Mouse (Mus musculus) embryonic facial prominence, embryonic 10.5 days (tissue): ENCODE results near the gene Ewsr1. TPM values are rescaled to one million over a fixed set of nuclear protein-coding genes. Genes with fewer than 3 reads are reported as not detected.

Experiments
- DNase-seq: peaks from one replicate; pipeline ENCODE4 v3.0.0-alpha.2; 2017; ENCODE audit warnings: low spot score
- H3K27ac ChIP-seq: fragments of 300-500 bp; sonication (generic); replicated peaks from 2 replicates; pipeline ENCODE4 v1.5.1; 2016; ENCODE audit warnings: mild to moderate bottlenecking
- H3K27me3 ChIP-seq: fragments of 300-500 bp; sonication (generic); replicated peaks from 2 replicates; pipeline ENCODE4 v1.6.1; 2016; ENCODE audit warnings: low read depth, mild to moderate bottlenecking; ENCODE audit not compliant: poor library complexity, severe bottlenecking
- H3K36me3 ChIP-seq: fragments of 300-500 bp; sonication (generic); replicated peaks from 2 replicates; pipeline ENCODE4 v1.6.1; 2016; ENCODE audit warnings: mild to moderate bottlenecking, moderate library complexity
- H3K4me1 ChIP-seq: fragments of 300-500 bp; sonication (generic); 2 replicates; pipeline ENCODE4 v1.6.1; 2016
- H3K4me3 ChIP-seq: fragments of 300-500 bp; sonication (generic); 2 replicates; pipeline ENCODE4 v1.5.1; 2016; ENCODE audit warnings: mild to moderate bottlenecking, moderate library complexity
- H3K9me3 ChIP-seq: fragments of 300-500 bp; sonication (generic); 2 replicates; pipeline ENCODE4 v1.6.1; 2016; ENCODE audit warnings: mild to moderate bottlenecking
- WGBS: fragments of 180-500 bp; shearing (Covaris S2); methylation state at CpG from one replicate; pipeline ENCODE4 v1.1.7; 2016; 5-methylcytosine and 5-hydroxymethylcytosine counted together
- polyA plus RNA-seq: library from polyadenylated mRNA; unstranded; fragments of >200 nt; fragmentation: Nextera tagmentation; extraction: Ambion mirVana; gene quantifications from 2 replicates; pipeline ENCODE4 v1.2.1, GENCODE M21; 2016

The Ewsr1 gene
- polyA plus RNA-seq, 1 experiment from 2014 or later: 969 TPM

GRCm38 (mm10) chr11:5054151-5054550, 44.9 kb downstream of the Ewsr1 start:
- Histone ChIP-seq H3K9me3 (no peaks in the 10 kb centered on the region), H3K27me3 (peaks cover 52% of the 10 kb centered on the region), H3K4me1 (peaks cover 45% of the 10 kb centered on the region), H3K36me3 (no peaks in the 10 kb centered on the region), H3K27ac (no peak overlapping the region), H3K4me3 (no peak overlapping the region)
- WGBS: 90% methylated on average over 14 of the region's 14 CpGs
- no peak for DNase-seq

DNA sequence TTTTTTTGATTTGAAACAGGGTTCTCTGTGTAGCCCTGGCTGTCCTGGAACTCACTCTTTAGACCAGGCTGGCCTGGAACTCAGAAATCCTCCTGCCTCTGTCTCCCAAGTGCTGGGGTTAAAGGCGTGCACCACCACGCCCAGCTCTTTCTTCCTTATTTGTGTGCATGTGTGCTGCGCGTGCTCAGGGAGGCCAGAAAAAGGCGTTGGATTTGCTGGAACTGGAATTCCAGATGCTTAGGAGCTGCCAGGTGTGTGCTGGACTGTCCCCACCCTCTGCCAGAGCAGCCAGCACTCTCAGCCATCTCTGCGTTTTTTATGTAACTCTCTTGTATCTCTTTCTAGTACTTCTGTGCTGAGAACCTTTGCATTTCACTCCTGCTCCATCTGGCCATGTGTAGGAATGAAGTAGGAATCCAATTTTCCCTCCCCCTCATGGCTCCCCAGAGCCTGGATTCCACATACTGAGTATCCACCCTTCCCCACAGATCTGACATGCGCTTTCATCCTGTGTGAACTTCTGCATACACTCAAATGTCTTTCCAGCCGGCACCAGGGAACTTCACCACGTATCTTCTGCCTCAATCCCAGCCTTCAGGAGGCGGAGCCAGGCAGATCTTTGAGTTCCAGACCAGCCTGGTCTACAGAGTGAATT, 46.7 kb downstream of the Ewsr1 start:
- Histone ChIP-seq H3K36me3 (no peaks in the 10 kb centered on the region), H3K4me1 (peaks cover 27% of the 10 kb centered on the region), H3K27me3 (peaks cover 33% of the 10 kb centered on the region), H3K4me3 (no peak overlapping the region), H3K9me3 (no peaks in the 10 kb centered on the region), H3K27ac (no peak overlapping the region)
- no peak for DNase-seq
- WGBS: 76% methylated on average over 10 of the region's 10 CpGs

DNA sequence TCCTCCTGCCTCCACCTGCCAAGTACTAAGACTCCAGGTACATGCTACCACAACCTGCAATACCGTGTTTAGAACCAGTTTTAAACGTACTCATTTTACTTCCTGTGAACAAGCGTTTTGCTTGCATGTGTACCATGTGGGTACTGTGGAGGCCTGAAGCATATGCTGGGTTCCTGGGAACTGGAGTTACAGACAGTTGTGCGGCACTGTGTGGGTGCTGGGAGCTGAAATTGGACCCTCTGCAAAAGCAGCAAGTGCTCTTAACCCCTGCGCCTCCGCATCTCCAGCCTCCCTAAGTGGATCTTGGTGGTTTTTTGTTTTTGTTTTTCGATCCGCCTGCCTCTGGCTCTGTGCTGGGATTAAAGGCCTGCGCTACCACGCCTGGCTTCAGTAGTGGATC, 47.4 kb downstream of the Ewsr1 start:
- 65% methylated on average over 10 of the region's 10 CpGs for WGBS
- H3K27ac ChIP-seq: no peak overlapping the region
- no peaks in the 10 kb centered on the region for H3K9me3 ChIP-seq
- H3K36me3 ChIP-seq: no peaks in the 10 kb centered on the region
- peaks cover 20% of the 10 kb centered on the region for H3K4me1 ChIP-seq
- H3K27me3 ChIP-seq: peaks cover 26% of the 10 kb centered on the region
- DNase-seq: no peak
- H3K4me3 ChIP-seq: no peak overlapping the region

- no peak overlapping the region for H3K4me3 ChIP-seq
- peaks cover 18% of the 10 kb centered on the region for H3K36me3 ChIP-seq
- WGBS: 43% methylated on average over 12 of the region's 12 CpGs
- H3K27me3 ChIP-seq: no peaks in the 10 kb centered on the region; the same call in 1 of the 2 replicates
- H3K27ac ChIP-seq: no peak overlapping the region
- no peaks in the 10 kb centered on the region for H3K9me3 ChIP-seq
- H3K4me1 ChIP-seq: peaks cover 3% of the 10 kb centered on the region; the same call in 1 of the 2 replicates
- DNase-seq: peak; percentile 32
These were observed 52.6 kb downstream of the Ewsr1 start for GRCm38 (mm10) chr11:5046321-5046926.

GRCm38 (mm10) chr11:5042645-5043381, 56.3 kb downstream of the Ewsr1 start:
- DNase-seq: no peak
- Histone ChIP-seq H3K36me3 (peaks cover 54% of the 10 kb centered on the region), H3K4me1 (peaks cover 8% of the 10 kb centered on the region), H3K27ac (no peak overlapping the region), H3K27me3 (no peaks in the 10 kb centered on the region), H3K4me3 (no peak overlapping the region), H3K9me3 (no peaks in the 10 kb centered on the region)
- WGBS: 89% methylated on average over 8 of the region's 8 CpGs

DNA sequence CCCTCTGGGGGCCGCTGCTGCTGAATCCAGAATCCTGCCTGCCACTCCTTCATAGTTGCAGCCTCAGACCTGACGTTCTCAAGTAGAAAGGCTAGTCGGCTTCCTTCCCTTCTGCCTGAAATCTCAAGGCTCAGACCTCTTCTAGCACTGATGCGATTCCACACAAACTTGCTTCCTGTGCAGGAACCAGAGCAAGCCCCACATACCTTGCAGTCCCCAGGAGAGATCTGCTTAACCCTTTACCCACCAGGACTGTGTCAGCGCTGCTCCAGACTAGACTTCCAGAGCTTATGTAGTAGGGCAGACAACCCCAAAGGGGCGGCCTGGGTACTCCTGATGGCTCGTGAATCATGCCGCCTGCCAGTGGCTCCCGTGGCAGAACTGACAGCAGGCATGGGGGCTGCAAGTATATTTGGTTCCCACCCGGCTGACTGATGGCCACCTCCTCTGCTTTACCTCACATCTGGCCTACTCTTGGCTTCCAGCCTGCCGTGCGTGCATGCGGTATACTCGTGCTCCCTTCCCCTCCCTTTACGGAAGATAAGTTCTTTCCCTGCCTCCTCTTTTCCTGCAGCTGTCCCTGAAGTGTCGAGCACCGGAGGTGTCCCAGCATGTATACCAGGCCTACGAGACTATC, 57.8 kb downstream of the Ewsr1 start:
- Histone ChIP-seq H3K27me3 (no peaks in the 10 kb centered on the region), H3K36me3 (peaks cover 69% of the 10 kb centered on the region), H3K27ac (no peak overlapping the region), H3K9me3 (no peaks in the 10 kb centered on the region), H3K4me1 (peaks cover 5% of the 10 kb centered on the region; the same call in 1 of the 2 replicates), H3K4me3 (no peak overlapping the region)
- 84% methylated on average over 18 of the region's 18 CpGs for whole genome bisulfite sequencing
- DNase-seq: no peak

GRCm38 (mm10) chr11:5040585-5040984, 58.5 kb downstream of the Ewsr1 start:
- H3K27me3 ChIP-seq: no peaks in the 10 kb centered on the region
- H3K36me3 ChIP-seq: peaks cover 76% of the 10 kb centered on the region
- 86% methylated on average over 5 of the region's 5 CpGs for WGBS
- no peaks in the 10 kb centered on the region for H3K9me3 ChIP-seq
- peaks cover 5% of the 10 kb centered on the region; the same call in 1 of the 2 replicates for H3K4me1 ChIP-seq
- DNase-seq: no peak
- no peak overlapping the region for H3K4me3 ChIP-seq
- H3K27ac ChIP-seq: no peak overlapping the region

DNA sequence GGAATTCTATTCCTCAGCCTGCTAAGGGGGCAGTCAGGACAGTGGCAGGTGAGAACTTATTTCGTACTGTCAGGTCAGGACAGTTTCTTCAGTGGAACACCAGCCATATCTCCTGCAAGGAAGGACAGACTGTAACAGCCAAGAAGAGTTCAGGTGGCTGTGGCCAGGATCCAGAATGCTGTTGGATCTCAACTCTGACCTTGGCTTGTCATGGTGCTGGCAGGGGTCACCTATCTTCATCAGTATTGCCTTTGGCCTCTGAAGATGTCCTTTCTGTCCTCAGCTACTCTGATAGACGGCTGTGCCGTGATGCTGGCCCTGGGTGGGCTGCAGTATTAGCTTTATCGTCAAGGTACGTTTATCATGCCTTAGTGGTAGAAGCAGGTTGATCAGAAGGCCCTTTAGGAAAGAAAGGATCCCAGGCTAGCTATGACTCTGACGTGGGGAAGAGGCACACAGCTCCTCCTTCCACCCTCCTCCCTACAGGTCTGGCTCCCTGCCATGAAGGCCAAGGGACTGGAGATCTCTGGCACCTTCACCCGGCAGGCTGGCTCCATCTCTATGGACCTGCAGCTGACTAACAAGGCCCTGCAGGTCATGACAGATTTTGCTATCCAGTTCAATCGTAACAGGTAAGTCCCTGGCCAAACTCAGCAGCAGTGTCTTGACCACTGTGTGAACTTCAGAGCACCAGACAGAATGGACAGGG, 61.8 kb downstream of the Ewsr1 start:
- Histone ChIP-seq H3K27ac (no peak overlapping the region), H3K4me3 (no peak overlapping the region), H3K36me3 (peaks cover 100% of the 10 kb centered on the region), H3K27me3 (no peaks in the 10 kb centered on the region), H3K9me3 (no peaks in the 10 kb centered on the region), H3K4me1 (peaks cover 5% of the 10 kb centered on the region; the same call in 1 of the 2 replicates)
- DNase-seq: no peak
- 89% methylated on average over 8 of the region's 8 CpGs for WGBS

GRCm38 (mm10) chr11:5035421-5035820, 63.6 kb downstream of the Ewsr1 start:
- no peak for DNase-seq
- Histone ChIP-seq H3K4me3 (no peak overlapping the region), H3K27ac (no peak overlapping the region), H3K9me3 (no peaks in the 10 kb centered on the region), H3K4me1 (no peaks in the 10 kb centered on the region), H3K36me3 (peaks cover 100% of the 10 kb centered on the region), H3K27me3 (no peaks in the 10 kb centered on the region)
- WGBS: 90% methylated on average over 4 of the region's 4 CpGs

DNA sequence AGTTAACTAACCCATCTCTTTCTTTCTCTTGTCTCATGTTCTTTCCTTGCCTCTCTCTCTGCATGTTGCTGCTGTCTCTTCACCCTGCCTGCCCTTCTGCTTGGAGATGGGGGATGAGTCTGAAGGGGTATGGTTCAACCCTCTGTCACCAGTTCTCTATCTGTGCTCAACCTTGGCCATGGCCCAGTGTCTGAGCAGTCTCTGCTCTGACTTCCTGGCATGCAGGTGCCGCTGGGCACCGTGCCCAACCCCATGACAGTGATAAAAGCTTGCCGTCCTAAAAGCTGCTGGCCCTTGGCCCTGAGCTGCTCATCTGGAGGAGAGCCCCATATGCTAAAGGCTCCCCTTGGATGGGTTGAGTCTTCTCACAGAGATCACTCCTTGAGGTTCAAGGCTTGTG, 65.9 kb downstream of the Ewsr1 start:
- H3K9me3 ChIP-seq: no peaks in the 10 kb centered on the region
- H3K27ac ChIP-seq: no peak overlapping the region
- H3K27me3 ChIP-seq: no peaks in the 10 kb centered on the region
- H3K36me3 ChIP-seq: peaks cover 100% of the 10 kb centered on the region
- WGBS: 95% methylated on average over 3 of the region's 3 CpGs
- no peaks in the 10 kb centered on the region for H3K4me1 ChIP-seq
- DNase-seq: no peak
- H3K4me3 ChIP-seq: no peak overlapping the region

DNA sequence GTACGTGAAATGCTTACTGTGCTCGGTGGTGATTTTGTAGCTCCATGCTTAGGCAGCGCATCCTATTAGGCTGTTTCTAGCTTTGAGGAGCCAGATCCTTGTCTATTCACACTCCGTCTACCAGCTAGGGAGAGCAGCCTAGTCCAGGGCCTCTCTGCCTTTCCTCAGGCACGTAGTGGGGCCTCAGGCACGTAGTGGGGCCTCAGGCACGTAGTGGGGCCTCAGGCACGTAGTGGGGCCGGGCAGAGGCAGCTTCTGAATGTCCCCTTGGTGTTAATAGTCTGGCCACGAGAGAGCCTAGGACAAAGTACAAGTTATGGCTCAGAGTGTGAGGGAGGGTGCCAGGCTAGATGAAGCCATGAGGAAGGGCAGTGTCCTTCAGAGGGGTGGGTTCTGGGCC, 66.4 kb downstream of the Ewsr1 start:
- no peaks in the 10 kb centered on the region for H3K9me3 ChIP-seq
- WGBS: 92% methylated on average over 10 of the region's 10 CpGs
- H3K27me3 ChIP-seq: no peaks in the 10 kb centered on the region
- no peaks in the 10 kb centered on the region for H3K4me1 ChIP-seq
- peaks cover 100% of the 10 kb centered on the region for H3K36me3 ChIP-seq
- no peak overlapping the region for H3K27ac ChIP-seq
- no peak for DNase-seq
- H3K4me3 ChIP-seq: no peak overlapping the region

DNA sequence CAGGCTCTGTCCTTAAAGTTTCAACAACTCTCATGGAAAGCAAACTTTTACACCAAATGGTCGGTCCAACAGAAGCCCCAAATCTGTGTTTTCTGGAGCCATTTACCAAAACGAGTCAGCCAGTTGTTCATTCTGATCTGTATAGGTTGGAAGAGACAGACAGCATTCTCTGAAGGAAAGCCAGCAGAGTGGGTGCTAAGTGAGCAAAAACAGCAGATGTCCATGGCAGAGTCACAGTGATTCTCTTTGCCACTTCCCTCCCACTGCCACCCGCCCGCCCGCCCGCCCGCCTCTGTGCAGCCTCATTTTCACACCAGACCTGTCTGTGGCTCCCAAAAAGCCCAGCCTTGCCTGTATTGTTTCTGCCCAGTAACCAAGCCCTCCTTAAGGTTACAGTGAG, 70.8 kb downstream of the Ewsr1 start:
- Histone ChIP-seq H3K4me1 (no peaks in the 10 kb centered on the region), H3K27me3 (no peaks in the 10 kb centered on the region), H3K9me3 (no peaks in the 10 kb centered on the region), H3K36me3 (peaks cover 100% of the 10 kb centered on the region), H3K27ac (no peak overlapping the region), H3K4me3 (no peak overlapping the region)
- 93% methylated on average over 7 of the region's 7 CpGs for WGBS
- no peak for DNase-seq
